Mouse (Mus musculus) CH12.LX (cell line): ENCODE measurements around the gene Il18. TPM values are rescaled to one million over a fixed set of nuclear protein-coding genes. Genes with fewer than 3 reads are reported as not detected.

ENCODE experiments used
- DNase-seq: peaks from one replicate; pipeline ENCODE4 v3.0.0-alpha.2; 2013; ENCODE audit errors: extremely low read depth
- H3K27ac ChIP-seq: 2 replicates; pipeline ENCODE4 v1.5.1; 2012; ENCODE audit warnings: low read depth, mild to moderate bottlenecking, control low read depth, moderate library complexity; ENCODE audit not compliant: insufficient read depth
- H3K27me3 ChIP-seq: replicated peaks from 2 replicates; pipeline ENCODE3; 2012; ENCODE audit warnings: inconsistent platforms
- H3K36me3 ChIP-seq, 2 experiments: replicated peaks in 1 of 2; 2 replicates each; pipeline versions ENCODE3 to v1.6.1; 2012; ENCODE audit warnings: inconsistent platforms in 1 of 2, low read length in 1 of 2, mild to moderate bottlenecking in 1 of 2, mixed read lengths in 1 of 2, moderate library complexity in 1 of 2; ENCODE audit not compliant: control insufficient read depth in 1 of 2, insufficient read depth in 1 of 2
- H3K4me1 ChIP-seq, 2 experiments: 2 replicates each; pipeline ENCODE4 v1.6.1; 2012; ENCODE audit warnings: inconsistent platforms in 1 of 2, moderate library complexity in 1 of 2; ENCODE audit not compliant: insufficient read depth in 2 of 2, control insufficient read depth in 1 of 2
- H3K4me2 ChIP-seq: 2 replicates; pipeline ENCODE4 v1.6.1; 2012; ENCODE audit warnings: low read depth, mild to moderate bottlenecking, control low read depth; ENCODE audit not compliant: poor library complexity, insufficient read depth, severe bottlenecking
- H3K4me3 ChIP-seq, 3 experiments: fragments of 150-350 bp in 1 of 3; sonication (generic) in 1 of 3; replicated peaks in 1 of 3; 2 replicates each; pipeline versions ENCODE3 to v1.5.1; 2011 to 2012; ENCODE audit warnings: low read depth in 2 of 3, low read length in 2 of 3, mild to moderate bottlenecking in 2 of 3, moderate library complexity in 2 of 3, control low read depth in 1 of 3, improper control_type of control experiment in 1 of 3, inconsistent platforms in 1 of 3, mixed read lengths in 1 of 3; ENCODE audit not compliant: poor library complexity in 1 of 3
- H3K79me2 ChIP-seq: replicated peaks from 2 replicates; pipeline ENCODE4 v1.6.1; 2012; ENCODE audit warnings: mild to moderate bottlenecking, moderate library complexity; ENCODE audit not compliant: control insufficient read depth, poor library complexity, insufficient read depth, severe bottlenecking; ENCODE audit errors: extremely low read depth
- H3K9ac ChIP-seq: 2 replicates; pipeline ENCODE4 v1.6.1; 2012; ENCODE audit warnings: low read depth, mild to moderate bottlenecking, control low read depth, moderate library complexity; ENCODE audit not compliant: insufficient read depth
- H3K9me3 ChIP-seq: replicated peaks from 2 replicates; pipeline ENCODE3; 2012; ENCODE audit warnings: low read length, inconsistent platforms, mixed read lengths
- BHLHE40 ChIP-seq: IDR thresholded peaks from 2 replicates; pipeline ENCODE4 v1.6.1; 2011; ENCODE audit warnings: mild to moderate bottlenecking, low read depth, low read length, improper control_type of control experiment
- CHD2 ChIP-seq: IDR thresholded peaks from 2 replicates; pipeline ENCODE4 v1.6.1; 2011; ENCODE audit warnings: low read length, improper control_type of control experiment
- CTCF ChIP-seq, 2 experiments: IDR thresholded peaks in 1 of 2; conservative IDR thresholded peaks in 1 of 2; 2 replicates each; pipeline ENCODE4 v1.5.1; 2011 to 2012; ENCODE audit warnings: low read depth in 2 of 2, low read length in 2 of 2, improper control_type of control experiment in 1 of 2, inconsistent platforms in 1 of 2, mild to moderate bottlenecking in 1 of 2, moderate library complexity in 1 of 2
- E2F4 ChIP-seq: IDR thresholded peaks from 2 replicates; pipeline ENCODE4 v1.6.1; 2011; ENCODE audit warnings: low read depth, low read length, improper control_type of control experiment; ENCODE audit not compliant: insufficient replicate concordance
- EP300 ChIP-seq: IDR thresholded peaks from 2 replicates; pipeline ENCODE4 v1.6.1; 2011; ENCODE audit warnings: low read length, improper control_type of control experiment
- GABPA ChIP-seq: IDR thresholded peaks from 2 replicates; pipeline ENCODE4 v1.6.1; 2012; ENCODE audit warnings: low read depth, low read length, improper control_type of control experiment, inconsistent platforms; ENCODE audit not compliant: insufficient replicate concordance
- HCFC1 ChIP-seq: IDR thresholded peaks from 2 replicates; pipeline ENCODE4 v1.6.1; 2012; ENCODE audit warnings: low read depth, mild to moderate bottlenecking, inconsistent platforms, low read length, improper control_type of control experiment
- IRF4 ChIP-seq: IDR thresholded peaks from 2 replicates; pipeline ENCODE4 v1.6.1; 2014; ENCODE audit warnings: low read depth, mild to moderate bottlenecking, inconsistent platforms, low read length, improper control_type of control experiment
- JUN ChIP-seq: IDR thresholded peaks from 2 replicates; pipeline ENCODE4 v1.6.1; 2011; ENCODE audit warnings: low read depth, mild to moderate bottlenecking, low read length, improper control_type of control experiment, moderate library complexity; ENCODE audit not compliant: insufficient read depth
- JUND ChIP-seq: conservative IDR thresholded peaks from 2 replicates; pipeline ENCODE4 v1.6.1; 2011; ENCODE audit warnings: low read depth, low read length, improper control_type of control experiment
- KAT2A ChIP-seq: IDR thresholded peaks from 2 replicates; pipeline ENCODE4 v1.6.1; 2012; ENCODE audit warnings: low read length, improper control_type of control experiment, inconsistent platforms; ENCODE audit not compliant: insufficient replicate concordance
- MAFK ChIP-seq: IDR thresholded peaks from 2 replicates; pipeline ENCODE4 v1.6.1; 2011; ENCODE audit warnings: low read length, improper control_type of control experiment; ENCODE audit not compliant: insufficient replicate concordance
- MAX ChIP-seq: IDR thresholded peaks from 2 replicates; pipeline ENCODE4 v1.6.1; 2011; ENCODE audit warnings: low read length, improper control_type of control experiment
- MEF2A ChIP-seq: IDR thresholded peaks from 2 replicates; pipeline ENCODE4 v1.6.1; 2014; ENCODE audit warnings: low read depth, mild to moderate bottlenecking, inconsistent platforms, low read length, improper control_type of control experiment, borderline replicate concordance
- MXI1 ChIP-seq: IDR thresholded peaks from 2 replicates; pipeline ENCODE4 v1.6.1; 2011; ENCODE audit warnings: mild to moderate bottlenecking, low read depth, low read length, improper control_type of control experiment
- NELFE ChIP-seq: IDR thresholded peaks from 2 replicates; pipeline ENCODE4 v1.6.1; 2011; ENCODE audit warnings: low read depth, low read length, improper control_type of control experiment
- NRF1 ChIP-seq: IDR thresholded peaks from 2 replicates; pipeline ENCODE4 v1.6.1; 2014; ENCODE audit warnings: low read depth, mild to moderate bottlenecking, inconsistent platforms, low read length, improper control_type of control experiment, moderate library complexity
- POLR2A ChIP-seq: IDR thresholded peaks from 2 replicates; pipeline ENCODE4 v1.6.1; 2011; ENCODE audit warnings: low read depth, mild to moderate bottlenecking, improper control_type of control experiment, low read length
- SIN3A ChIP-seq: IDR thresholded peaks from 2 replicates; pipeline ENCODE4 v1.6.1; 2012; ENCODE audit warnings: low read length, improper control_type of control experiment, inconsistent platforms
- TBP ChIP-seq: conservative IDR thresholded peaks from 2 replicates; pipeline ENCODE4 v1.6.1; 2011; ENCODE audit warnings: low read depth, low read length, improper control_type of control experiment
- UBTF ChIP-seq: IDR thresholded peaks from 2 replicates; pipeline ENCODE4 v1.6.1; 2012; ENCODE audit warnings: low read depth, mild to moderate bottlenecking, inconsistent platforms, low read length, improper control_type of control experiment, moderate library complexity
- ZC3H11A ChIP-seq: IDR thresholded peaks from 2 replicates; pipeline ENCODE4 v1.6.1; 2012; ENCODE audit warnings: low read depth, mild to moderate bottlenecking, inconsistent platforms, low read length, improper control_type of control experiment
- ZMIZ1 ChIP-seq: IDR thresholded peaks from 2 replicates; pipeline ENCODE4 v1.6.1; 2012; ENCODE audit warnings: low read depth, mild to moderate bottlenecking, inconsistent platforms, low read length, improper control_type of control experiment
- ZNF384 ChIP-seq: IDR thresholded peaks from 2 replicates; pipeline ENCODE4 v1.6.1; 2012; ENCODE audit warnings: low read depth, low read length, improper control_type of control experiment, inconsistent platforms
- dilution Hi-C: fragments of 300-500 bp; cut with MboI; formaldehyde crosslinking; loops from 2 replicates; pipeline ENCODE4 v1.14.3; 2020; ENCODE audit warnings: low sequenced_read_pairs; ENCODE audit not compliant: extremely low pct_unique_long_range_greater_than_20kb, extremely low pct_ligation_motif_present
- in situ Hi-C: fragments of 300-500 bp; cut with MboI; formaldehyde crosslinking; loops from 3 replicates; pipeline ENCODE4 v1.14.3; 2019; ENCODE audit warnings: low sequenced_read_pairs, low pct_ligation_motif_present, low pct_unique_long_range_greater_than_20kb, mixed read lengths
- polyA plus RNA-seq: library from polyadenylated mRNA; unstranded; fragments of >175 nt; gene quantifications from 2 replicates; pipeline ENCODE4 v1.2.1, GENCODE M21; 2012; ENCODE audit warnings: low read depth; ENCODE audit not compliant: insufficient read length
- total RNA-seq, 2 experiments: library from RNA; depleted of rRNA; stranded (reverse); fragments of 300-350 nt in 1 of 2; fragments of >200 nt in 1 of 2; gene quantifications; 2 replicates each; pipeline ENCODE4 v1.2.3; 2012 to 2014

Gene Il18
- total and polyA plus RNA-seq, 3 experiments = 0.56 to 0.98 (median 0.59) TPM

GRCm38 (mm10) chr9:50548936-50549335 is 5.7 kb upstream of the Il18 start:
- peaks cover 3% of the 10 kb centered on the region for H3K27me3 ChIP-seq
- TF ChIP-seq EP300 (no peak), JUN (no peak), MAX (0 out of 2 replicates have a peak, but pooled peaks have one; percentile 25)
- no peak for DNase-seq
- no peaks in the 10 kb centered on the region for H3K9me3 ChIP-seq
- dilution Hi-C loops (no loop called here), in situ Hi-C loops (loop anchor here (25.0 kb wide), 1 partner anchor 1012 kb away; no protein-coding TSS in a partner anchor)
- H3K79me2 ChIP-seq = 0 out of 2 replicates have a peak, but pooled peaks cover 2% of the 10 kb centered on the region
- H3K27ac ChIP-seq = no peak overlapping the region
- H3K36me3 ChIP-seq = no peaks in the 10 kb centered on the region
- H3K9ac ChIP-seq = no peak overlapping the region
- H3K4me1 ChIP-seq = peaks cover 24 to 47% of the 10 kb centered on the region in 2 experiments
- H3K4me2 ChIP-seq = peak overlapping the region; percentile 1; the same call in 1 of the 2 replicates
- H3K4me3 ChIP-seq = no peak overlapping the region

GRCm38 (mm10) chr9:50552206-50552605 is 2.4 kb upstream of the Il18 start:
- Histone ChIP-seq H3K9me3 (no peaks in the 10 kb centered on the region), H3K27me3 (peaks cover 3% of the 10 kb centered on the region), H3K9ac (no peak overlapping the region), H3K4me3 (no peak overlapping the region), H3K27ac (no peak overlapping the region), H3K4me2 (0 out of 2 replicates have a peak overlapping the region, but pooled peaks have one; percentile 45), H3K79me2 (0 out of 2 replicates have a peak, but pooled peaks cover 2% of the 10 kb centered on the region), H3K36me3 (no peaks in the 10 kb centered on the region), H3K4me1 (peaks cover 27 to 58% of the 10 kb centered on the region in 2 experiments)
- in situ Hi-C loops (no loop called here), dilution Hi-C loops (no loop called here)
- TF ChIP-seq JUND (0 out of 2 replicates have a peak, but pooled peaks have one; percentile 28), JUN (peak; percentile 36; the same call in 1 of the 2 replicates), ZMIZ1 (peak; percentile 29; the same call in 1 of the 2 replicates), POLR2A (peak; percentile 40; the same call in 1 of the 2 replicates), MAX (no peak)
- peak; percentile 34 for DNase-seq

- peak overlapping the region; percentile 54 for H3K27ac ChIP-seq
- peak; percentile 84 for DNase-seq
- peak; percentile 42; the same call in 1 of the 2 replicates for TF ChIP-seq JUND
- TF ChIP-seq EP300 = peak; percentile 81
- peak; percentile 69 for TF ChIP-seq MEF2A
- peak; percentile 81; the same call in 1 of the 2 replicates for TF ChIP-seq MAFK
- no peak for TF ChIP-seq NRF1
- peak; percentile 34; the same call in 1 of the 2 replicates for TF ChIP-seq POLR2A
- TF ChIP-seq E2F4 = no peak
- TF ChIP-seq SIN3A = peak; percentile 36; the same call in 1 of the 2 replicates
- peak; percentile 97 for TF ChIP-seq BHLHE40
- TF ChIP-seq MXI1 = no peak
- 0 out of 2 replicates have a peak, but pooled peaks have one; percentile 25 for TF ChIP-seq JUN
- peak; percentile 85 for TF ChIP-seq ZNF384
- TF ChIP-seq ZC3H11A = no peak
- TF ChIP-seq IRF4 = peak; percentile 64
- TF ChIP-seq TBP = no peak
- TF ChIP-seq UBTF = no peak
- no peak for TF ChIP-seq CHD2
- no peak for TF ChIP-seq GABPA
- TF ChIP-seq KAT2A = 0 out of 2 replicates have a peak, but pooled peaks have one; percentile 48
- no peak for TF ChIP-seq NELFE
- TF ChIP-seq CTCF (conservative IDR thresholded peaks at IDR 0.05 in 1 of 2, IDR thresholded peaks at IDR 0.05 in 1 of 2; ENCODE audit: low read depth in 2 of 2, low read length in 2 of 2) = no peak
- TF ChIP-seq HCFC1 = no peak
Observed at GRCm38 (mm10) chr9:50553547-50553946, 1.1 kb upstream of the Il18 start.

More at GRCm38 (mm10) chr9:50553547-50553946, 1.1 kb upstream of the Il18 start:
- in situ Hi-C loops = no loop called here
- dilution Hi-C loops = no loop called here
- H3K27me3 ChIP-seq = peaks cover 3% of the 10 kb centered on the region
- H3K79me2 ChIP-seq = 0 out of 2 replicates have a peak, but pooled peaks cover 2% of the 10 kb centered on the region
- H3K36me3 ChIP-seq = no peaks in the 10 kb centered on the region
- no peak overlapping the region for H3K4me3 ChIP-seq
- H3K9me3 ChIP-seq = no peaks in the 10 kb centered on the region
- H3K4me2 ChIP-seq = peak overlapping the region; percentile 94
- H3K9ac ChIP-seq = peak overlapping the region; percentile 39
- H3K4me1 ChIP-seq = peaks cover 24 to 45% of the 10 kb centered on the region in 2 experiments
